Mouse (Mus musculus) liver, adult 10 weeks (tissue): ENCODE data around the gene Col11a1. TPM values are rescaled to one million over a fixed set of nuclear protein-coding genes. Genes with fewer than 3 reads are reported as not detected.

Source experiments
- polyA plus RNA-seq: library from polyadenylated mRNA; stranded (reverse); fragments of 350-450 nt; fragmentation: Illumina TruSeq; extraction: RNeasy Lipid Tissue Mini Kit (QIAGEN cat#74804); gene quantifications from one replicate; pipeline ENCODE4 v1.2.3, GENCODE M21; 2014; ENCODE audit warnings: low read depth, low replicate concordance

Gene Col11a1
- polyA plus RNA-seq = not detected

DNA sequence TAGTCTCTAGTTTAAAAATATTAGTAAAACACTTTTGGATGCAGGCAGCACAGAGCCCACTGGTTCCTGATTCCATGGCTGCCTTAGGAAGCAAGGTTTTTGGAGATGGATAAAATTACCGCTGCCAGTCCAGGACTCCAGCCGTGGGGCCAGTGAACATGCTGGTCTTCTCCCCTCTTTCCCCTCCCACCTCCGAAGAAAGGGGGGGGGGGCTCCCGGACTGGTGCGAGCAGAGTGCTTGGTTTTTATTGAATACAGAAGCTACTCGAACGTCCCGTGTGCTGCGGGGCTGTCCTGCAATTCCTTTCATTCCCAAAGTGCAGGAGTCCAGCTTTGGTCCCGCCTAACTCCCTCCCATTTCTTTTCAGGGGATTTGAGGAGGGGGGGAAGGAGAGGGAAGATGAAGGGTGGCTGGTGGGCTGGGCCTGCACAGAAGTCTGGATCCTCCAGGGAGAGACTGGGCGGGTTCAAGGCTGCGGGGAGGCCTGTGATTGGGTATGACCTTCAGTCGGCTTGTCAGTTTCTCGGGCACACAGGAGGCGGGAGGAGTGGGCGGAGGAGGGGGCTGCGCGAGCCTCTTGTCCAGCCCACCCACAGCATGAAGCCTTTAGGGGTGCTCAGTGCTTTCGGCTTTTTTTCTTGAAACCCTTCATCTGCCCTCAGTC lies at the start of gene Col11a1:
Gene Col11a1 (plus strand): TSS at position 570 of the 665 bp plus-strand sequence.

